In the genomic region with DNA sequence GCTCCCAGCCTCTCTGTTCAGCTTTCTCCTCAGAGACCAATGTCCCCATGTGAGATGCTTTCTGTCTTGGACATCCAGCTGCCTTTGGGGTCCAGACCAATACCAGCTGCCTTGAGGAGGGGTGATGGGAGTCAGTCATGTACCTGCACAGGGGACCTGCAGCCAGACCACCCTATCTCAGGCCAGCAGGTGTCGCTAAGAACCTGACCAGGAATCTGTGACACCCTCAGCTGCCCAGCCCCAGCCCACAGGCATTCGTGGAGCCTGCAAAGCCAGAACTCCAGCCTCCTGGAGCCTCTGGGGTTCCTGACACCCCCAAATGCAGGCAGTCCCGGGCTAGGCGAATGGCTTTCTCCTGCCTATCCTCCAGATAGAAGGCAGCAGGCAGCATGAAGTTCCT, we compare ENCODE assay signal across 12 mouse cellular contexts. TPM values are rescaled to one million over a fixed set of nuclear protein-coding genes. Genes with fewer than 3 reads are reported as not detected.
A peak's percentile ranks its signal among the peaks of the same experiment; 100 is the strongest.
DNase-seq lines count a peak whose midpoint lies in the region; ATAC-seq and TF ChIP-seq lines count a peak whose summit lies in the region.
"Had no signal": no experiment of that assay in that cellular context is flagged by ENCODE, and none has a peak within 500 bp of the region (broad histone marks: within the 10 kb centered on the region; RNA-seq: fewer than 3 reads in every experiment).

No protein-coding gene starts in this region.

- no peaks in the 10 kb centered on the region for H3K9me3 ChIP-seq in heart, postnatal 0 days (replicated peaks; ENCODE audit: control insufficient read depth, low read length)
- H3K9me3 ChIP-seq in embryonic facial prominence, embryonic 11.5 days (replicated peaks; ENCODE audit: control insufficient read depth, low read length): no peaks in the 10 kb centered on the region
- no peaks in the 10 kb centered on the region for H3K9me3 ChIP-seq in stomach, postnatal 0 days (ENCODE audit: control insufficient read depth, low read length)
- H3K9me3 ChIP-seq: embryonic facial prominence, embryonic 15.5 days; heart, embryonic 10.5 days had no signal

- peak; percentile 38 for TF ChIP-seq CTCF in heart, postnatal 0 days (IDR thresholded peaks at IDR 0.05; ENCODE audit: low read depth)
- TF ChIP-seq CTCF in stomach, postnatal 0 days (IDR thresholded peaks at IDR 0.05; ENCODE audit: low read depth): peak; percentile 62

- no peaks in the 10 kb centered on the region for H3K36me3 ChIP-seq in heart, postnatal 0 days (replicated peaks; ENCODE audit: control insufficient read depth, insufficient read depth, low read length)
- no peaks in the 10 kb centered on the region for H3K36me3 ChIP-seq in embryonic facial prominence, embryonic 11.5 days (replicated peaks; ENCODE audit: control insufficient read depth, insufficient read depth, low read depth, low read length)
- H3K36me3 ChIP-seq in stomach, postnatal 0 days (ENCODE audit: control insufficient read depth, insufficient read depth, low read length): no peaks in the 10 kb centered on the region
- H3K36me3 ChIP-seq: embryonic facial prominence, embryonic 15.5 days; heart, embryonic 10.5 days had no signal

- no peak overlapping the region for H3K4me3 ChIP-seq in heart, postnatal 0 days (ENCODE audit: low read depth, low read length)
- no peak overlapping the region for H3K4me3 ChIP-seq in embryonic facial prominence, embryonic 11.5 days (ENCODE audit: low read depth, low read length)
- H3K4me3 ChIP-seq in stomach, postnatal 0 days (ENCODE audit: low read depth, low read length): no peak overlapping the region
- H3K4me3 ChIP-seq: embryonic facial prominence, embryonic 15.5 days; heart, embryonic 10.5 days had no signal

- no peak overlapping the region for H3K9ac ChIP-seq in heart, postnatal 0 days (replicated peaks; ENCODE audit: low read depth, low read length)
- H3K9ac ChIP-seq in embryonic facial prominence, embryonic 11.5 days (replicated peaks; ENCODE audit: low read length): no peak overlapping the region
- no peak overlapping the region; the same call in 1 of the 2 replicates for H3K9ac ChIP-seq in stomach, postnatal 0 days (ENCODE audit: low read length)
- H3K9ac ChIP-seq: embryonic facial prominence, embryonic 15.5 days had no signal

- intact Hi-C loops in heart, postnatal 14 days (cut with DNase I): no loop called here
- intact Hi-C loops in gastrocnemius, postnatal 36 days (cut with DNase I): no loop called here

- no peak for TF ChIP-seq EP300 in heart, postnatal 0 days (IDR thresholded peaks at IDR 0.05; ENCODE audit: low read depth)
- no peak for TF ChIP-seq EP300 in stomach, postnatal 0 days (optimal IDR thresholded peaks at IDR 0.05)

- no peak overlapping the region for H3K27ac ChIP-seq in heart, postnatal 0 days (ENCODE audit: low read depth)
- H3K27ac ChIP-seq in embryonic facial prominence, embryonic 11.5 days (replicated peaks; ENCODE audit: low read depth, low read length): no peak overlapping the region
- no peak overlapping the region for H3K27ac ChIP-seq in stomach, postnatal 0 days (replicated peaks)
- H3K27ac ChIP-seq: embryonic facial prominence, embryonic 15.5 days; heart, embryonic 10.5 days had no signal

- no peak overlapping the region for H3K4me2 ChIP-seq in heart, postnatal 0 days (ENCODE audit: low read depth, low read length)
- H3K4me2 ChIP-seq in embryonic facial prominence, embryonic 11.5 days (ENCODE audit: low read depth, low read length): no peak overlapping the region
- H3K4me2 ChIP-seq in stomach, postnatal 0 days (replicated peaks; ENCODE audit: low read depth): no peak overlapping the region
- H3K4me2 ChIP-seq: embryonic facial prominence, embryonic 15.5 days had no signal

- 9% methylated on average over 4 of the region's 4 CpGs for WGBS in heart, postnatal 0 days
- WGBS in embryonic facial prominence, embryonic 11.5 days: 11% methylated on average over 4 of the region's 4 CpGs
- 15% methylated on average over 4 of the region's 4 CpGs for WGBS in stomach, postnatal 0 days

- peaks cover 18% of the 10 kb centered on the region for H3K27me3 ChIP-seq in heart, postnatal 0 days (ENCODE audit: control insufficient read depth, insufficient read depth, low read length)
- H3K27me3 ChIP-seq in embryonic facial prominence, embryonic 11.5 days (ENCODE audit: control insufficient read depth, insufficient read depth, low read length): no peaks in the 10 kb centered on the region
- no peaks in the 10 kb centered on the region; the same call in 1 of the 2 replicates for H3K27me3 ChIP-seq in stomach, postnatal 0 days (ENCODE audit: control insufficient read depth, insufficient read depth, low read length)
- H3K27me3 ChIP-seq: embryonic facial prominence, embryonic 15.5 days had no signal

- ATAC-seq in heart, postnatal 0 days (ENCODE audit: insufficient read depth, low read depth): no peak
- no peak for ATAC-seq in embryonic facial prominence, embryonic 11.5 days (replicated peaks; ENCODE audit: insufficient number of reproducible peaks, low FRiP score, low TSS enrichment, low read depth)
- ATAC-seq in stomach, postnatal 0 days (ENCODE audit: low FRiP score, low TSS enrichment): no peak

- H3K4me1 ChIP-seq in heart, postnatal 0 days (ENCODE audit: control insufficient read depth, insufficient read depth): no peaks in the 10 kb centered on the region
- no peaks in the 10 kb centered on the region for H3K4me1 ChIP-seq in embryonic facial prominence, embryonic 11.5 days (ENCODE audit: control insufficient read depth, insufficient read depth, low read length)
- no peaks in the 10 kb centered on the region for H3K4me1 ChIP-seq in stomach, postnatal 0 days (replicated peaks; ENCODE audit: control insufficient read depth, insufficient read depth)
- H3K4me1 ChIP-seq: embryonic facial prominence, embryonic 15.5 days had no signal

- no peak for DNase-seq in heart, postnatal 0 days (ENCODE audit: low spot score)
- no peak for DNase-seq in heart, postnatal 14 days
- peak; percentile 17 for DNase-seq in lung, postnatal 36 days
- no peak for DNase-seq in lung, postnatal 25 days (ENCODE audit: low spot score)
- peak; percentile 49 for DNase-seq in embryonic facial prominence, embryonic 11.5 days (ENCODE audit: low spot score)
- DNase-seq in stomach, postnatal 0 days (ENCODE audit: low spot score): peak; percentile 54
- no peak for DNase-seq in gastrocnemius, postnatal 36 days
- no peak for DNase-seq in layer of hippocampus, postnatal 14 days (ENCODE audit: low spot score in 2 of 2)
- DNase-seq: lung, postnatal 10 days had no signal

RNA-seq across cellular contexts. Expression of a gene that starts 5.5 kb away (rescaled TPM):
- not detected in 2 replicates for total RNA-seq in heart, postnatal 0 days (2014; rRNA removed; ENCODE audit: low replicate concordance)
- polyA plus RNA-seq in heart, postnatal 0 days (2015; fragmentation: Nextera tagmentation; extraction: Ambion mirVana): 1.3 and 1.4 TPM in 2 replicates
- under 1 TPM in 1 of 2 experiments, not detected in 1; 0.37 TPM for total RNA-seq in heart, postnatal 14 days (2021)
- 3.9 and 5.5 TPM in 2 replicates for polyA plus RNA-seq in embryonic facial prominence, embryonic 11.5 days (2014; fragmentation: Nextera tagmentation; extraction: Ambion mirVana)
- polyA plus RNA-seq in stomach, postnatal 0 days (2015; fragmentation: Nextera tagmentation; extraction: Ambion mirVana): 17.6 and 22.2 TPM in 2 replicates
- total RNA-seq in gastrocnemius, postnatal 36 days (2021): not detected
- total RNA-seq in layer of hippocampus, postnatal 14 days (2021): under 1 TPM in 1 of 2 experiments, not detected in 1; 0.37 TPM
- total RNA-seq: neutrophil, adult 5-6 weeks had no signal

RNA-seq across cellular contexts. Expression of a gene that starts 10.3 kb away (rescaled TPM):
- 19.7 and 28.3 TPM in 2 replicates for total RNA-seq in heart, postnatal 0 days (2014; rRNA removed; ENCODE audit: low replicate concordance)
- 43.6 and 45.3 TPM in 2 replicates for polyA plus RNA-seq in heart, postnatal 0 days (2015; fragmentation: Nextera tagmentation; extraction: Ambion mirVana)
- 10 to 100 TPM; 21.7 to 23.0 TPM for total RNA-seq in heart, postnatal 14 days (2021)
- polyA plus RNA-seq in embryonic facial prominence, embryonic 11.5 days (2014; fragmentation: Nextera tagmentation; extraction: Ambion mirVana): 65.6 and 67.3 TPM in 2 replicates
- 50.3 and 51.0 TPM in 2 replicates for polyA plus RNA-seq in stomach, postnatal 0 days (2015; fragmentation: Nextera tagmentation; extraction: Ambion mirVana)
- 10 to 100 TPM; 19.2 to 19.6 TPM for total RNA-seq in gastrocnemius, postnatal 36 days (2021)
- 10 to 100 TPM; 72.3 to 73.2 TPM for total RNA-seq in layer of hippocampus, postnatal 14 days (2021)

RNA-seq across cellular contexts. Expression of a gene that starts 13.3 kb away (rescaled TPM):
- total RNA-seq in heart, postnatal 0 days (2014; rRNA removed; ENCODE audit: low replicate concordance): not detected in 2 replicates
- not detected in 2 replicates for polyA plus RNA-seq in heart, postnatal 0 days (2015; fragmentation: Nextera tagmentation; extraction: Ambion mirVana)
- not detected for total RNA-seq in heart, postnatal 14 days (2021)
- polyA plus RNA-seq in embryonic facial prominence, embryonic 11.5 days (2014; fragmentation: Nextera tagmentation; extraction: Ambion mirVana): not detected in 2 replicates
- polyA plus RNA-seq in stomach, postnatal 0 days (2015; fragmentation: Nextera tagmentation; extraction: Ambion mirVana): not detected in 2 replicates
- 10 to 100 TPM; 55.1 to 58.1 TPM for total RNA-seq in gastrocnemius, postnatal 36 days (2021)
- total RNA-seq in layer of hippocampus, postnatal 14 days (2021): under 1 TPM; 0.52 to 0.53 TPM
- total RNA-seq: neutrophil, adult 5-6 weeks had no signal
- polyA plus RNA-seq: embryonic facial prominence, embryonic 15.5 days; heart, embryonic 10.5 days had no signal

RNA-seq across cellular contexts. Expression of a gene that starts 21.1 kb away (rescaled TPM):
- total RNA-seq in heart, postnatal 0 days (2014; rRNA removed; ENCODE audit: low replicate concordance): 2.7 and 3.1 TPM in 2 replicates
- 1.1 and 1.2 TPM in 2 replicates for polyA plus RNA-seq in heart, postnatal 0 days (2015; fragmentation: Nextera tagmentation; extraction: Ambion mirVana)
- total RNA-seq in heart, postnatal 14 days (2021): 1 to 10 TPM; 3.5 to 4.0 TPM
- 9.8 and 10.5 TPM in 2 replicates for polyA plus RNA-seq in embryonic facial prominence, embryonic 11.5 days (2014; fragmentation: Nextera tagmentation; extraction: Ambion mirVana)
- polyA plus RNA-seq in stomach, postnatal 0 days (2015; fragmentation: Nextera tagmentation; extraction: Ambion mirVana): 2.7 and 3.3 TPM in 2 replicates
- total RNA-seq in gastrocnemius, postnatal 36 days (2021): 1 to 10 TPM; 2.3 to 2.5 TPM
- total RNA-seq in layer of hippocampus, postnatal 14 days (2021): 10 to 100 TPM; 42.7 to 44.5 TPM
- total RNA-seq: neutrophil, adult 5-6 weeks had no signal

RNA-seq across cellular contexts. Expression of a gene that starts 23.2 kb away (rescaled TPM):
- 162 and 183 TPM in 2 replicates for total RNA-seq in heart, postnatal 0 days (2014; rRNA removed; ENCODE audit: low replicate concordance)
- 115 and 120 TPM in 2 replicates for polyA plus RNA-seq in heart, postnatal 0 days (2015; fragmentation: Nextera tagmentation; extraction: Ambion mirVana)
- total RNA-seq in heart, postnatal 14 days (2021): 100 to 1,000 TPM; 158 to 159 TPM
- polyA plus RNA-seq in embryonic facial prominence, embryonic 11.5 days (2014; fragmentation: Nextera tagmentation; extraction: Ambion mirVana): 150 and 157 TPM in 2 replicates
- 85.3 and 86.9 TPM in 2 replicates for polyA plus RNA-seq in stomach, postnatal 0 days (2015; fragmentation: Nextera tagmentation; extraction: Ambion mirVana)
- total RNA-seq in gastrocnemius, postnatal 36 days (2021): 100 to 1,000 TPM; 344 to 378 TPM
- total RNA-seq in layer of hippocampus, postnatal 14 days (2021): 10 to 100 TPM; 60.9 to 68.5 TPM

Comparison
In these comparisons a context has a peak if more than half of its experiments do, and no peak if none do; other contexts are left out.
1. DNase-seq: peak in lung, postnatal 36 days (single experiment), embryonic facial prominence, embryonic 11.5 days (single experiment) and stomach, postnatal 0 days (single experiment); none in heart, postnatal 0 days (single experiment), heart, postnatal 14 days (0 of 2), lung, postnatal 25 days (single experiment), gastrocnemius, postnatal 36 days (0 of 2) and layer of hippocampus, postnatal 14 days (0 of 2).
2. RNA of a gene that starts 13.3 kb away (total RNA-seq): 55.1 to 58.1 TPM in gastrocnemius, postnatal 36 days; 0.52 to 0.53 TPM in layer of hippocampus, postnatal 14 days, not detected in heart, postnatal 0 days and not detected in heart, postnatal 14 days; every median in the first group is over 10 times any median in the second.